Mouse (Mus musculus) CD4-positive, CD25-positive, alpha-beta regulatory T cell, adult 4 months (primary cell): Measurements from ENCODE around the gene Tnnc2. TPM values are rescaled to one million over a fixed set of nuclear protein-coding genes. Genes with fewer than 3 reads are reported as not detected.

ENCODE experiments used
- ATAC-seq: one replicate; pipeline ENCODE4 v1.8.0; 2017
- polyA plus RNA-seq, 2 experiments: library from polyadenylated mRNA; unstranded; fragments of 100-300 nt; shearing (Covaris generic); gene quantifications; one replicate each; pipeline ENCODE4 v1.2.1; 2017

The Tnnc2 gene
- polyA plus RNA-seq, 2 experiments from 2014 or later: not detected

- no peak for ATAC-seq
Measured at GRCm38 (mm10) chr2:164770279-164770678, 9.5 kb downstream of the Tnnc2 start.

- ATAC-seq: peak; percentile 100
Measured at GRCm38 (mm10) chr2:164769258-164770037, 10.3 kb downstream of the Tnnc2 start, which contains the start of gene Ube2c. Gene Ube2c (plus strand): TSS chr2:164769898.

- ATAC-seq: no peak
Measured at GRCm38 (mm10) chr2:164767812-164768540, 11.8 kb downstream of the Tnnc2 start.

GRCm38 (mm10) chr2:164765841-164766240 lies 13.9 kb downstream of the Tnnc2 start:
- no peak for ATAC-seq

- ATAC-seq: no peak
Measured at GRCm38 (mm10) chr2:164762593-164762992, 17.2 kb downstream of the Tnnc2 start.

- ATAC-seq: no peak
Measured at GRCm38 (mm10) chr2:164761971-164762370, 17.8 kb downstream of the Tnnc2 start.

- no peak for ATAC-seq
Measured at GRCm38 (mm10) chr2:164761502-164761901, 18.3 kb downstream of the Tnnc2 start.

GRCm38 (mm10) chr2:164760059-164760833 lies 19.5 kb downstream of the Tnnc2 start:
- no peak for ATAC-seq

GRCm38 (mm10) chr2:164758692-164759091 lies 21.1 kb downstream of the Tnnc2 start:
- no peak for ATAC-seq

- no peak for ATAC-seq
Measured at GRCm38 (mm10) chr2:164757841-164758240, 21.9 kb downstream of the Tnnc2 start.

- no peak for ATAC-seq
Measured at GRCm38 (mm10) chr2:164754800-164755199, 25.0 kb downstream of the Tnnc2 start.

- no peak for ATAC-seq
Measured at GRCm38 (mm10) chr2:164754105-164754504, 25.7 kb downstream of the Tnnc2 start.

- no peak for ATAC-seq
Measured at GRCm38 (mm10) chr2:164752454-164752853, 27.3 kb downstream of the Tnnc2 start.

GRCm38 (mm10) chr2:164748991-164749390 lies 30.8 kb downstream of the Tnnc2 start:
- ATAC-seq: no peak

- no peak for ATAC-seq
Measured at GRCm38 (mm10) chr2:164748191-164748590, 31.6 kb downstream of the Tnnc2 start.

GRCm38 (mm10) chr2:164746693-164747092 lies 33.1 kb downstream of the Tnnc2 start:
- peak; percentile 58 for ATAC-seq

GRCm38 (mm10) chr2:164745843-164746479 lies 33.8 kb downstream of the Tnnc2 start, which contains the start of the genes Wfdc3 and Dnttip1:
Gene Wfdc3 (minus strand): TSS chr2:164745931.
Gene Dnttip1 (plus strand): TSS chr2:164745983.
- ATAC-seq: peak; percentile 98

- no peak for ATAC-seq
Measured at GRCm38 (mm10) chr2:164744987-164745386, 34.8 kb downstream of the Tnnc2 start.

GRCm38 (mm10) chr2:164739876-164740275 lies 39.9 kb downstream of the Tnnc2 start:
- ATAC-seq: no peak

- ATAC-seq: no peak
Measured at GRCm38 (mm10) chr2:164737377-164738090, 42.2 kb downstream of the Tnnc2 start.

GRCm38 (mm10) chr2:164735446-164735845 lies 44.3 kb downstream of the Tnnc2 start:
- ATAC-seq: no peak

GRCm38 (mm10) chr2:164734839-164735238 lies 44.9 kb downstream of the Tnnc2 start:
- no peak for ATAC-seq
